Mouse (Mus musculus) hindbrain, embryonic 12.5 days (tissue): ENCODE measurements around the gene Ppp1cc. TPM values are rescaled to one million over a fixed set of nuclear protein-coding genes. Genes with fewer than 3 reads are reported as not detected.

Experiments
- ATAC-seq: fragments of 200-750 bp; cut with Nextera tagmentation; 2 replicates; pipeline ENCODE4 v1.8.0; 2017; ENCODE audit warnings: moderate TSS enrichment; ENCODE audit not compliant: low FRiP score
- H3K27ac ChIP-seq: fragments of 300-500 bp; sonication (generic); 2 replicates; pipeline ENCODE4 v1.5.1; 2016; ENCODE audit warnings: mild to moderate bottlenecking
- H3K27me3 ChIP-seq: fragments of 300-500 bp; sonication (generic); 2 replicates; pipeline ENCODE4 v1.6.1; 2016; ENCODE audit warnings: mild to moderate bottlenecking
- H3K36me3 ChIP-seq: fragments of 300-500 bp; sonication (generic); 2 replicates; pipeline ENCODE4 v1.6.1; 2016; ENCODE audit warnings: mild to moderate bottlenecking
- H3K4me1 ChIP-seq: fragments of 300-500 bp; sonication (generic); 2 replicates; pipeline ENCODE4 v1.6.1; 2016
- H3K4me2 ChIP-seq: fragments of 300-500 bp; sonication (generic); replicated peaks from 2 replicates; pipeline ENCODE4 v1.6.1; 2016; ENCODE audit warnings: mild to moderate bottlenecking
- H3K4me3 ChIP-seq: fragments of 300-500 bp; sonication (generic); 2 replicates; pipeline ENCODE4 v1.5.1; 2016; ENCODE audit warnings: mild to moderate bottlenecking
- H3K9ac ChIP-seq: fragments of 300-500 bp; sonication (generic); 2 replicates; pipeline ENCODE4 v1.6.1; 2016; ENCODE audit warnings: mild to moderate bottlenecking, moderate library complexity
- H3K9me3 ChIP-seq: fragments of 300-500 bp; sonication (generic); replicated peaks from 2 replicates; pipeline ENCODE4 v1.6.1; 2016; ENCODE audit warnings: mild to moderate bottlenecking
- WGBS: fragments of 180-500 bp; shearing (Covaris S2); methylation state at CpG from one replicate; pipeline ENCODE4 v1.1.7; 2016; 5-methylcytosine and 5-hydroxymethylcytosine counted together
- polyA plus RNA-seq: library from polyadenylated mRNA; unstranded; fragments of >200 nt; fragmentation: Nextera tagmentation; extraction: Ambion mirVana; gene quantifications from 2 replicates; pipeline ENCODE4 v1.2.1, GENCODE M21; 2016

The Ppp1cc gene
- polyA plus RNA-seq, 1 experiment from 2014 or later: 293 TPM

- H3K4me2 ChIP-seq: no peak overlapping the region
- no peak for ATAC-seq
- no peaks in the 10 kb centered on the region for H3K9me3 ChIP-seq
- H3K4me1 ChIP-seq: peaks cover 32% of the 10 kb centered on the region
- 59% methylated on average over 2 of the region's 2 CpGs for WGBS
- no peak overlapping the region for H3K4me3 ChIP-seq
- 0 out of 2 replicates have a peak, but pooled peaks cover 2% of the 10 kb centered on the region for H3K27me3 ChIP-seq
- peaks cover 12% of the 10 kb centered on the region; the same call in 1 of the 2 replicates for H3K36me3 ChIP-seq
- H3K9ac ChIP-seq: no peak overlapping the region
- no peak overlapping the region for H3K27ac ChIP-seq
Observed at GRCm38 (mm10) chr5:122156486-122156885, 1.6 kb upstream of the Ppp1cc start.

DNA sequence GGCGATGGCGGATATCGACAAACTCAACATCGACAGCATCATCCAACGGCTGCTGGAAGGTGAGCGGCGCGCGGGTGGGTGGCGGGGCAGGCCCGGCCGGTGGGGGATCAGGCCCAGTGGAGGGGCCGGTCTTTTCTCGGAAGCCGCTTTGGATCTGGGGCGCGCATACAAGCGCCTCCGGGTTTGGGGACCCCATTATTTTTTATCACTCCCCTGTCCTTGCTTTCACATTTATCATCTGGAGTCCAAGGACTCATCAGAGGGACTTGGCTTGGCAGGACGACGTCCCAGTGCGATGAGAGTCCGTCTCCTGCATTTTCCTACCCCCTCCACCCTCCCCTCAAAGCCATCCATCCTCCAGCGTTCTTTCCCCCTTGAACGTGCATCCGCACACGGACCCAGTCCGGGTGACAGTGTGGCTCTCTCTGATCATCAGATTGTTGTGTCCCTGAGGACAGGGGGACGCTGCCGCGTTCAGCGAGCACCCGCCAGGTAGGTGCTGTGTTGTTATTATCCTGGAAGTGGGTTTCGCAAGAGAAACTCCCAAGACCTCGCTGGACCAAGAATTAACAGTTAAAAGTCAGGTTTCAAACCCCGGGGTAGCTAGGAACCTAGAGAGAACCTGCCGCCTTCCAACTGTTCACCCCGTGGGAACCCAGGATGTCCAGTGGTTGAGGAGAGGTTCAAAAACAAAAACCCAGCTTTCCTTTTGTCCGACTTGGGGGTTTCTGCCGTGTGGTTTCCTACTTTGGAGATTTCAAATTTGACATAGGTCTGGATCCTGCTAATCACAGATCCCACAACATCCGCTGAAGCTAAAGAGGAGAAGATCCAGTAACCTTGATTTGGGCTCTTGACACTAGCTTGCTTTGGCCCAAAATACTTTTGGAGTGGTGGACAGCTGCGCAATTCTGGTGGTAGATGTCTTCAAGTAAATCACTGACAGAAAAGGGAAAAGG lies 758 bp downstream of the Ppp1cc start:
- peaks cover 55% of the 10 kb centered on the region for H3K4me1 ChIP-seq
- peaks cover 30% of the 10 kb centered on the region for H3K36me3 ChIP-seq
- H3K27me3 ChIP-seq: 0 out of 2 replicates have a peak, but pooled peaks cover 2% of the 10 kb centered on the region
- peak overlapping the region; percentile 91 for H3K4me3 ChIP-seq
- H3K4me2 ChIP-seq: peak overlapping the region; percentile 87
- peak overlapping the region; percentile 82 for H3K27ac ChIP-seq
- peak; percentile 45 for ATAC-seq
- H3K9ac ChIP-seq: peak overlapping the region; percentile 98
- WGBS: 2% methylated on average over 42 of the region's 42 CpGs
- H3K9me3 ChIP-seq: no peaks in the 10 kb centered on the region

DNA sequence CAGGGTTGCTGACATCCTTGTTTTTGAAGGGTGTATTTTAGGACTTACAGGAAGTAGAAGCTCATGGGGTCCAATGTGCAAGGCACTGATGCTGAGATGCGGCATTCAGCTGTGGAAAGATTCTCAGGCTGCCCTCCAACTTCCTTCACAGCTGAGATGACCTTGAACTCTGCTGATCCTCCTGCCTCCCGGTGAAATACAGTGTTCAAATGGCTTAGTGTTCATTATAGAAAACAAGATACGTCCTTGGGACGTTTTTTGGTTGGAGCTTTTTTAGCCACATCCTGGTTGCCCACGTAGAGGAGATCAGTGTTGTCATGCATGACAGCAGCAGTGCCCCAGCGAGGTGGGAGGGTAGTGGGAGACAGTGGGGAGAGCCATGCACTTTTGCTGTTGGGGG lies 5.1 kb downstream of the Ppp1cc start:
- WGBS: 77% methylated on average over 6 of the region's 6 CpGs
- Histone ChIP-seq H3K4me2 (no peak overlapping the region), H3K36me3 (peaks cover 53% of the 10 kb centered on the region), H3K9me3 (no peaks in the 10 kb centered on the region), H3K4me3 (no peak overlapping the region), H3K4me1 (peaks cover 75% of the 10 kb centered on the region), H3K27ac (no peak overlapping the region), H3K27me3 (no peaks in the 10 kb centered on the region), H3K9ac (peak overlapping the region; percentile 13; the same call in 1 of the 2 replicates)
- no peak for ATAC-seq

- Histone ChIP-seq H3K4me1 (peaks cover 75% of the 10 kb centered on the region), H3K27ac (no peak overlapping the region), H3K4me2 (no peak overlapping the region), H3K36me3 (peaks cover 61% of the 10 kb centered on the region), H3K4me3 (no peak overlapping the region), H3K9ac (peak overlapping the region; percentile 27; the same call in 1 of the 2 replicates), H3K9me3 (no peaks in the 10 kb centered on the region), H3K27me3 (no peaks in the 10 kb centered on the region)
- WGBS: 85% methylated on average over 3 of the region's 3 CpGs
- no peak for ATAC-seq
Observed at GRCm38 (mm10) chr5:122164011-122164410, 5.9 kb downstream of the Ppp1cc start.

- H3K27ac ChIP-seq: peak overlapping the region; percentile 30; the same call in 1 of the 2 replicates
- H3K4me3 ChIP-seq: no peak overlapping the region
- WGBS: 68% methylated on average over 6 of the region's 6 CpGs
- H3K4me2 ChIP-seq: no peak overlapping the region
- no peak for ATAC-seq
- no peaks in the 10 kb centered on the region for H3K27me3 ChIP-seq
- peaks cover 73% of the 10 kb centered on the region for H3K36me3 ChIP-seq
- peaks cover 64% of the 10 kb centered on the region for H3K4me1 ChIP-seq
- H3K9me3 ChIP-seq: no peaks in the 10 kb centered on the region
- no peak overlapping the region for H3K9ac ChIP-seq
Observed at GRCm38 (mm10) chr5:122165233-122165915, 7.3 kb downstream of the Ppp1cc start.

DNA sequence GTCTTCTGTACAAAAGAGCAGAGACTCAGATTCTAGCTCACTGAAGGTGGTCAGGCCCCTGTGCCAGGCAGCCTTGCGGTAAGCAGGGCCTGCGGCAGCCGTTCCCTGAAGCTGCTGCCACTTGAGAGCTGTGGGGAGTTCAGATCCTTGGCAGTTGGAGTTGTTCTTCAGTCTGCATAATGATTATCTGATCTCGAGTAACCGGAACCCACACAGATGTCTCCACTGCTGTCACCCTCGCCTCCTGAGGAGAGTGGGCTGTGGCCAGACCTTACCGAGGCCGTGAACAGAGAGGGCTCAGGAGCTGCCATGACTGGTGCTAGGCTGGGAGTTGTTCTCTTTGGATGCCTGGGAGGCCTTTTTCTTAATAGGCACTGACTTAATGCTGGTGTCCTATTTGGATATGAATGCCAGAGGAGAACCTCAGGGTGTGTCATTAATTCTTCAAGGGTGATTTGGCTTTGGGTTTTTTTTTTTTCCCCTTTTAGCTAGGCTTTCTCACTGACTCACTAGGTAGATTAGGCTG lies 8.6 kb downstream of the Ppp1cc start:
- Histone ChIP-seq H3K36me3 (peaks cover 73% of the 10 kb centered on the region), H3K9ac (no peak overlapping the region), H3K9me3 (no peaks in the 10 kb centered on the region), H3K27ac (no peak overlapping the region; the same call in 1 of the 2 replicates), H3K4me3 (no peak overlapping the region), H3K4me2 (no peak overlapping the region), H3K4me1 (peaks cover 51% of the 10 kb centered on the region), H3K27me3 (no peaks in the 10 kb centered on the region)
- 49% methylated on average over 8 of the region's 8 CpGs for WGBS
- ATAC-seq: no peak

GRCm38 (mm10) chr5:122168344-122169069 lies 10.4 kb downstream of the Ppp1cc start:
- H3K9ac ChIP-seq: no peak overlapping the region
- H3K9me3 ChIP-seq: no peaks in the 10 kb centered on the region
- H3K27me3 ChIP-seq: no peaks in the 10 kb centered on the region
- ATAC-seq: no peak
- H3K36me3 ChIP-seq: peaks cover 78% of the 10 kb centered on the region
- H3K27ac ChIP-seq: no peak overlapping the region
- no peak overlapping the region for H3K4me2 ChIP-seq
- 93% methylated on average over 14 of the region's 14 CpGs for WGBS
- H3K4me1 ChIP-seq: peaks cover 33% of the 10 kb centered on the region
- H3K4me3 ChIP-seq: no peak overlapping the region

DNA sequence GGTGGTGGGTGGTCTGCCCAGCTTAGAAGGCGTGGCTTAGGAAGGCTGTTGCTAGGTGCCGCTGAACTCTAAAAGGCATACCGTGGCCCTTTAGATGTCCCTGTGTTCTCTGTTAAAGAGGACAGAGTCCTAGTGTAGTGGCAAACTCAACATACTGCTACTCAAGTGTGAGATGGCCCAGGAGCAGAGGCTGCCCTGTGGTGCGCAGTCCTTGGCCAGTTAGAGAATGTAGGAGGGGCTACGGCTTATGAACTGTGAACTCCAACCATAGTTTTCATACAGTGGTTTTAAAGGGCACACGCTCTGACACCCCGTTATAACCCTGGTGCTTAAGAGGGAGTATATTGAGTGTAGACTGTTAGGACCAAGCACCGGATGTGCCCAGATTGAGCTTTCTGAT lies 13.0 kb downstream of the Ppp1cc start:
- H3K9ac ChIP-seq: no peak overlapping the region
- H3K4me2 ChIP-seq: no peak overlapping the region
- H3K27ac ChIP-seq: no peak overlapping the region
- WGBS: 95% methylated on average over 8 of the region's 8 CpGs
- no peak for ATAC-seq
- H3K9me3 ChIP-seq: no peaks in the 10 kb centered on the region
- peaks cover 8% of the 10 kb centered on the region for H3K4me1 ChIP-seq
- H3K4me3 ChIP-seq: no peak overlapping the region
- no peaks in the 10 kb centered on the region for H3K27me3 ChIP-seq
- peaks cover 71% of the 10 kb centered on the region for H3K36me3 ChIP-seq

DNA sequence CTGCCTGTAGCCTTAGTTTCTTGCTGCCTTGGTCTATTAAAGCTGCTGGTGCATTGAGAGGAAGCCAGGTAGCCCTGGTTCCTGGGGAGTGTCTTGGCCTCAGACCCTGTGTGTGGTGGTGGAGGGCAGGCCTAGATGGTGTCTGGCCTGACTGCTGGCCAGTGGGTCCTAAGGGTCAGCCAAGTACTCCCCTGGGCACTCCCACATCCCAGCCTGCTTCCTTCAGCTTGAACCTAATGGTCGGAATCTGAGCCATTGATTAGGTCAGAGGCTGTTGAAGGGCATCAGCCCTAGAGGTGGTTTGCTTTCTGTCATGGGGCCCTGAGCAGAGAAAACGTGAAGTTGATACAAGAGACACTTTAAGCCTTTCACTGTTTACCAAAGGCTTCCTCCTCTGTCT lies 17.3 kb downstream of the Ppp1cc start:
- no peak for ATAC-seq

DNA sequence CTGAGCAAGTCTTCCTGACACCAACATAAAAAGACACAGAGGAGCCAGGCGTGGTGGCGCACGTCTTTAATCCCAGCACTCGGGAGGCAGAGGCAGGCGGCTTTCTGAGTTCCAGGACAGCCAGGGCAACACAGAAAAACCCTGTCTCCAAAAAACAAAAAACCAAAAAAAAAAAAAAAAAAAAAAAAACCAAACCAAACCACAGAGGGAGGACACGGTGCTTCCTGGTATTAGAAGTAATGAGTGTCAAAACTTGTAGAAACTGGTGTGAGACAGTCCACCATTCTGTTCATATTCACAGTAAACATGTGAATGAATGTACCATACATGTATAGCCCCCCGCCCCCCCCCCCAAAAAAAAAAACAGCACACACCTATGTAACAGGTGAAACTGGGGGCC lies 17.9 kb downstream of the Ppp1cc start:
- no peaks in the 10 kb centered on the region for H3K9me3 ChIP-seq
- H3K27me3 ChIP-seq: no peaks in the 10 kb centered on the region
- 91% methylated on average over 7 of the region's 7 CpGs for WGBS
- H3K27ac ChIP-seq: no peak overlapping the region
- no peaks in the 10 kb centered on the region for H3K4me1 ChIP-seq
- ATAC-seq: no peak
- no peak overlapping the region for H3K4me3 ChIP-seq
- peaks cover 44% of the 10 kb centered on the region for H3K36me3 ChIP-seq
- H3K4me2 ChIP-seq: no peak overlapping the region
- H3K9ac ChIP-seq: no peak overlapping the region

More for the DNA sequence above, 17.3 kb downstream of the Ppp1cc start:
- H3K4me1 ChIP-seq: no peaks in the 10 kb centered on the region
- H3K4me2 ChIP-seq: no peak overlapping the region
- WGBS: 70% methylated on average over 2 of the region's 2 CpGs
- no peak overlapping the region for H3K9ac ChIP-seq
- no peak overlapping the region for H3K27ac ChIP-seq
- H3K9me3 ChIP-seq: no peaks in the 10 kb centered on the region
- H3K4me3 ChIP-seq: no peak overlapping the region
- H3K27me3 ChIP-seq: no peaks in the 10 kb centered on the region
- H3K36me3 ChIP-seq: peaks cover 48% of the 10 kb centered on the region

- peaks cover 40% of the 10 kb centered on the region for H3K36me3 ChIP-seq
- no peak overlapping the region for H3K9ac ChIP-seq
- no peaks in the 10 kb centered on the region for H3K9me3 ChIP-seq
- no peak overlapping the region for H3K4me2 ChIP-seq
- ATAC-seq: no peak
- H3K4me3 ChIP-seq: no peak overlapping the region
- 45% methylated on average over 1 of the region's 1 CpGs for WGBS
- H3K27ac ChIP-seq: no peak overlapping the region
- H3K27me3 ChIP-seq: no peaks in the 10 kb centered on the region
- no peaks in the 10 kb centered on the region for H3K4me1 ChIP-seq
Observed at GRCm38 (mm10) chr5:122176398-122176797, 18.3 kb downstream of the Ppp1cc start.

DNA sequence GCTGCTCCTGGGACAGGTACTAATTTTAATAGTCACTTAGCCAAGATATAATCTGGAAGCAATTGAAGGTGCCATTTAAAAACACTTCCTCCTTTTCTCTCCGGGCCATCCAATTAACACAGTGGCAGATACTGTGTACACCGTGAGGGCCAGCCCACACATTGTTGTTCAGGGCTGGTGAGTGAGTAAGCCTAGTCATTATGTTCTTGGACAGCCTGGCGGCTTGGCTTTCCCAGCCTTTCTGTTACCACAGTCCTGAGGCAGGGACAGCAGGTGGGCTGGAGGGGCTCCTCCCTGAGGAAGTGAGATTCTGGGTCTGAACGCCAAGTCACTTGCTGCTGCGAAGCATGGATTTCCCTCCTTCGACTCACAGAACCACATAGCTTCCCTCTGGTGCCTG lies 21.6 kb downstream of the Ppp1cc start:
- Histone ChIP-seq H3K9me3 (no peaks in the 10 kb centered on the region), H3K27me3 (no peaks in the 10 kb centered on the region), H3K4me3 (no peak overlapping the region), H3K4me1 (no peaks in the 10 kb centered on the region), H3K36me3 (peaks cover 19% of the 10 kb centered on the region), H3K4me2 (no peak overlapping the region), H3K9ac (no peak overlapping the region), H3K27ac (no peak overlapping the region)
- WGBS: 65% methylated on average over 6 of the region's 6 CpGs
- no peak for ATAC-seq
